Mouse (Mus musculus): ENCODE measurements around the gene Olfr624.

- TF ChIP-seq POLR2A (IDR thresholded peaks at IDR 0.05; ENCODE audit: control insufficient read depth, extremely low read depth, insufficient read depth, low read length, poor library complexity) (no peak), CTCF (IDR thresholded peaks at IDR 0.05; ENCODE audit: borderline replicate concordance, control insufficient read depth, extremely low read depth, insufficient read depth, low read length, poor library complexity) (no peak)
Observed at GRCm38 (mm10) chr7:103636795-103637194, 34.2 kb downstream of the Olfr624 start.

Measured in thymus, adult 2 months (tissue).